15 mouse cellular contexts compared by ENCODE assay signal in the genomic region with DNA sequence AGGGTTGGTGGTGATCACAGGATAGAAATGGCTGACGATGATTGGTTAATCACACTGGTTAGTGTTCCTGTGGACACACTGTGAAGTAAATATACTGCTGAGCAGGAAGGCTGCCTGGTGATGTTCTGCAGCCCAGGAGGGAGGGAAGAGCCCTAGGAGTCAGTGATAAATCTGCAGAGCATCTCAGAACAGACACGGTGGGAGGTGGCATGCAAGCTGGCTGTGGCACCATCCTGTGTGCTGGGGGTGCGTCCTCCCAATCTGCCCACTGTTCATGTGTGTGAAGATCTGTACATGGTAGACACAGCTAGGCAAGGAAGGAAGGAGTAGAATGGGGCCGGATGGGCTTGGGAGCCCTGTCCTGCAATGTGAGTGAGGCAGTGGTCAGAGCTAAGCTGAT. TPM values are rescaled to one million over a fixed set of nuclear protein-coding genes. Genes with fewer than 3 reads are reported as not detected.
DNase-seq lines count a peak whose midpoint lies in the region.
"Had no signal": no experiment of that assay in that cellular context is flagged by ENCODE, and none has a peak within 500 bp of the region (broad histone marks: within the 10 kb centered on the region; RNA-seq: fewer than 3 reads in every experiment).

No protein-coding gene starts in this region.

- peak; percentile 43 for DNase-seq in layer of hippocampus, adult 11-12 months (ENCODE audit: low spot score)
- no peak for DNase-seq in layer of hippocampus, postnatal 25 days (ENCODE audit: extremely low spot score in 1 of 2, low spot score in 1 of 2)
- peak; percentile 69 for DNase-seq in layer of hippocampus, adult 9-11 months
- DNase-seq in layer of hippocampus, postnatal 36 days, result no peak
- peak; percentile 47 for DNase-seq in right cerebral cortex, adult 18-20 months
- DNase-seq in right cerebral cortex, adult 2 months (ENCODE audit: low spot score in 2 of 2), result no peak
- DNase-seq in kidney, adult 8-10 months, result no peak
- DNase-seq: adrenal gland, adult 2 months; adrenal gland, postnatal 10 days; adrenal gland, postnatal 25 days; cerebellum, adult 11-12 months; cerebellum, adult 2 months; cerebellum, adult 9-10 months; cerebellum, postnatal 10 days; cerebellum, postnatal 25 days had no signal

RNA-seq across cellular contexts. Expression of a gene that starts 15.4 kb away (rescaled TPM):
- total RNA-seq in layer of hippocampus, postnatal 25 days (2021), result 100 to 1,000 TPM; 125 to 126 TPM
- 100 to 1,000 TPM; 128 to 136 TPM for total RNA-seq in layer of hippocampus, postnatal 36 days (2021)

Comparison
In these comparisons a context has a peak if more than half of its experiments do, and no peak if none do; other contexts are left out.
1. DNase-seq: peak in layer of hippocampus, adult 11-12 months (single experiment), layer of hippocampus, adult 9-11 months (single experiment) and right cerebral cortex, adult 18-20 months (single experiment); none in layer of hippocampus, postnatal 25 days (0 of 2), layer of hippocampus, postnatal 36 days (0 of 2), right cerebral cortex, adult 2 months (0 of 2) and kidney, adult 8-10 months (0 of 2).